Mouse (Mus musculus) cortical plate, adult 2 months (tissue): Measurements from ENCODE around the gene Bcl2l12.

Source experiments
- CTCF ChIP-seq: fragments of 200-500 bp; IDR thresholded peaks from 2 replicates; pipeline ENCODE4 v1.5.1; 2011; ENCODE audit warnings: mild to moderate bottlenecking, control low read depth, low read length; ENCODE audit not compliant: insufficient read depth; ENCODE audit errors: extremely low read depth
- POLR2A ChIP-seq: fragments of 200-500 bp; IDR thresholded peaks from 2 replicates; pipeline ENCODE4 v1.6.1; 2011; ENCODE audit warnings: mild to moderate bottlenecking, low read length, control low read depth; ENCODE audit not compliant: insufficient read depth; ENCODE audit errors: extremely low read depth

DNA sequence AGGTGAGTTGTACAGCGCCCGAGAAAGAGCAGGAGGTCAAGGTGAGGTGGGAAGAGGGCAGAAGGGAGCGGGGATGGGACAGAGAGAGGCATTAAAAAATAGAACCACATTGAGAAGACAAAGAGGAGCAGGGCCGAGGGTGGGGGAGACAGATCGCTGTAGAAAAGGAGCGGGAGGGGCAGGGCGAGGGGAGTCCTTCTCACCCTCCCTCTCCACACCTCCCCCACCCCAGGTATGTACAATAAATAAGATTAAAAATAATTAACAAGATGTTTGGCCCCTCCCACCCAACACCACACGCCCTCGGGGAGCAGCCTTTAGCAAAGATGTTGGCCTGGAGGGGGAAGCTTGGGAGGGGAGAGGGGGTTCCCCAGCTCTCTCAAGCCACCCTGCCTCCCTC is 29.2 kb upstream of the Bcl2l12 start:
- TF ChIP-seq CTCF (no peak), POLR2A (no peak)
